12 mouse cellular contexts compared by ENCODE assay signal in genomic region chr9:45815525-45815924, GRCm38 (mm10). TPM values are rescaled to one million over a fixed set of nuclear protein-coding genes. Genes with fewer than 3 reads are reported as not detected.
A peak's percentile ranks its signal among the peaks of the same experiment; 100 is the strongest.
DNase-seq lines count a peak whose midpoint lies in the region; ATAC-seq and TF ChIP-seq lines count a peak whose summit lies in the region.
"Had no signal": no experiment of that assay in that cellular context is flagged by ENCODE, and none has a peak within 500 bp of the region (broad histone marks: within the 10 kb centered on the region; RNA-seq: fewer than 3 reads in every experiment).

No protein-coding gene starts in this region.

- 0 out of 2 replicates have a peak overlapping the region, but pooled peaks have one; percentile 47 for H3K27ac ChIP-seq in hindbrain, embryonic 14.5 days
- no peak overlapping the region for H3K27ac ChIP-seq in hindbrain, embryonic 10.5 days
- peak overlapping the region; percentile 70 for H3K27ac ChIP-seq in forebrain, embryonic 15.5 days (replicated peaks)
- peak overlapping the region; percentile 68 for H3K27ac ChIP-seq in intestine, postnatal 0 days (ENCODE audit: low read depth, low read length)
- H3K27ac ChIP-seq: gastrocnemius, adult 2 months; limb, embryonic 13.5 days; neural tube, embryonic 13.5 days had no signal

- H3K4me2 ChIP-seq in hindbrain, embryonic 14.5 days (replicated peaks): no peak overlapping the region
- H3K4me2 ChIP-seq in forebrain, embryonic 15.5 days (replicated peaks): no peak overlapping the region
- peak overlapping the region; percentile 35; the same call in 1 of the 2 replicates for H3K4me2 ChIP-seq in intestine, postnatal 0 days (replicated peaks; ENCODE audit: low read depth)
- H3K4me2 ChIP-seq: limb, embryonic 13.5 days; neural tube, embryonic 13.5 days had no signal

- H3K4me1 ChIP-seq in hindbrain, embryonic 14.5 days (replicated peaks; ENCODE audit: control insufficient read depth, insufficient read depth, low read length): no peaks in the 10 kb centered on the region
- H3K4me1 ChIP-seq in hindbrain, embryonic 10.5 days (replicated peaks): no peaks in the 10 kb centered on the region
- peaks cover 18% of the 10 kb centered on the region for H3K4me1 ChIP-seq in forebrain, embryonic 15.5 days
- H3K4me1 ChIP-seq in intestine, postnatal 0 days (replicated peaks; ENCODE audit: control insufficient read depth, insufficient read depth, low read length): no peaks in the 10 kb centered on the region; the same call in 1 of the 2 replicates
- H3K4me1 ChIP-seq: limb, embryonic 13.5 days had no signal

- intact Hi-C loops in gastrocnemius, postnatal 36 days (cut with DNase I): no loop called here

- H3K27me3 ChIP-seq in hindbrain, embryonic 14.5 days (ENCODE audit: control insufficient read depth, insufficient read depth, low read length): no peaks in the 10 kb centered on the region
- no peaks in the 10 kb centered on the region for H3K27me3 ChIP-seq in hindbrain, embryonic 10.5 days (ENCODE audit: insufficient read depth, poor library complexity, severe bottlenecking)
- H3K27me3 ChIP-seq in forebrain, embryonic 15.5 days: no peaks in the 10 kb centered on the region
- H3K27me3 ChIP-seq in intestine, postnatal 0 days (replicated peaks; ENCODE audit: control insufficient read depth, insufficient read depth, low read length): no peaks in the 10 kb centered on the region
- H3K27me3 ChIP-seq: limb, embryonic 13.5 days; neural tube, embryonic 13.5 days had no signal

- 92% methylated on average over 10 of the region's 10 CpGs for WGBS in hindbrain, embryonic 14.5 days
- 90% methylated on average over 10 of the region's 10 CpGs for WGBS in hindbrain, embryonic 10.5 days
- WGBS in forebrain, embryonic 15.5 days: 90% methylated on average over 10 of the region's 10 CpGs
- WGBS in intestine, postnatal 0 days: 51% methylated on average over 10 of the region's 10 CpGs

- H3K9ac ChIP-seq in hindbrain, embryonic 14.5 days: no peak overlapping the region
- H3K9ac ChIP-seq in forebrain, embryonic 15.5 days (replicated peaks): no peak overlapping the region
- H3K9ac ChIP-seq in intestine, postnatal 0 days (ENCODE audit: low read depth, low read length): no peak overlapping the region
- H3K9ac ChIP-seq: limb, embryonic 13.5 days; neural tube, embryonic 13.5 days had no signal

- no peak overlapping the region for H3K4me3 ChIP-seq in hindbrain, embryonic 14.5 days (replicated peaks; ENCODE audit: low read length)
- H3K4me3 ChIP-seq in hindbrain, embryonic 10.5 days: no peak overlapping the region
- no peak overlapping the region for H3K4me3 ChIP-seq in forebrain, embryonic 15.5 days
- H3K4me3 ChIP-seq in intestine, postnatal 0 days (ENCODE audit: low read depth, low read length): no peak overlapping the region
- H3K4me3 ChIP-seq: gastrocnemius, adult 2 months; limb, embryonic 13.5 days; neural tube, embryonic 13.5 days had no signal

- ATAC-seq in hindbrain, embryonic 14.5 days (ENCODE audit: low FRiP score): no peak
- ATAC-seq in forebrain, embryonic 15.5 days (replicated peaks): no peak; the same call in 1 of the 2 replicates
- ATAC-seq in intestine, postnatal 0 days: peak; percentile 78
- ATAC-seq in megakaryocyte-erythroid progenitor cell, adult 5-6 weeks (replicated peaks; ENCODE audit: low FRiP score, low TSS enrichment, poor library complexity, severe bottlenecking): 0 out of 2 replicates have a peak, but pooled peaks have one; percentile 22

- H3K9me3 ChIP-seq in hindbrain, embryonic 14.5 days (ENCODE audit: control insufficient read depth, low read length): no peaks in the 10 kb centered on the region
- H3K9me3 ChIP-seq in hindbrain, embryonic 10.5 days: no peaks in the 10 kb centered on the region
- H3K9me3 ChIP-seq in forebrain, embryonic 15.5 days: no peaks in the 10 kb centered on the region
- no peaks in the 10 kb centered on the region for H3K9me3 ChIP-seq in intestine, postnatal 0 days (ENCODE audit: control insufficient read depth)
- H3K9me3 ChIP-seq: limb, embryonic 13.5 days; neural tube, embryonic 13.5 days had no signal

- 0 out of 2 replicates have a peak, but pooled peaks cover 6% of the 10 kb centered on the region for H3K36me3 ChIP-seq in hindbrain, embryonic 14.5 days (replicated peaks; ENCODE audit: control insufficient read depth, insufficient read depth)
- H3K36me3 ChIP-seq in hindbrain, embryonic 10.5 days: peaks cover 48% of the 10 kb centered on the region
- peaks cover 11% of the 10 kb centered on the region; the same call in 1 of the 2 replicates for H3K36me3 ChIP-seq in forebrain, embryonic 15.5 days
- H3K36me3 ChIP-seq in intestine, postnatal 0 days (ENCODE audit: control insufficient read depth, insufficient read depth): peaks cover 5% of the 10 kb centered on the region; the same call in 1 of the 2 replicates

- TF ChIP-seq CTCF in intestine, postnatal 0 days (IDR thresholded peaks at IDR 0.05; ENCODE audit: low read depth): no peak

- no peak for DNase-seq in hindbrain, embryonic 14.5 days (ENCODE audit: low spot score)
- no peak for DNase-seq in hindbrain, embryonic 10.5 days (ENCODE audit: low spot score)
- DNase-seq in spleen, postnatal 4 days (ENCODE audit: low spot score in 2 of 2): no peak
- DNase-seq in urinary bladder, postnatal 25 days (ENCODE audit: low spot score): no peak
- no peak for DNase-seq in gastrocnemius, postnatal 36 days
- DNase-seq: gastrocnemius, adult 2 months; thymus, postnatal 4 days had no signal

RNA-seq across cellular contexts. Expression of gene Cep164, which starts 13.0 kb away (rescaled TPM):
- 8.9 and 11.5 TPM in 2 replicates for polyA plus RNA-seq in hindbrain, embryonic 14.5 days (2014; fragmentation: Nextera tagmentation; extraction: Ambion mirVana)
- 16.0 and 20.9 TPM in 2 replicates for polyA plus RNA-seq in hindbrain, embryonic 10.5 days (2016; fragmentation: Nextera tagmentation; extraction: Ambion mirVana)
- 14.5 and 18.2 TPM in 2 replicates for polyA plus RNA-seq in forebrain, embryonic 15.5 days (2015; fragmentation: Nextera tagmentation; extraction: Ambion mirVana)
- 12.4 and 15.5 TPM in 2 replicates for polyA plus RNA-seq in intestine, postnatal 0 days (2015; fragmentation: Nextera tagmentation; extraction: Ambion mirVana)
- total RNA-seq in megakaryocyte-erythroid progenitor cell, adult 5-6 weeks (2014; fragmentation: Nextera tagmentation): 15.8 and 30.3 TPM in 2 replicates
- total RNA-seq in megakaryocyte-erythroid progenitor cell, adult 5-6 weeks (2017): 10.6 and 11.1 TPM in 2 replicates
- total RNA-seq in gastrocnemius, postnatal 36 days (2021): 1 to 10 TPM; 2.1 to 3.8 TPM

RNA-seq across cellular contexts. Expression of gene Bace1, which starts 22.9 kb away (rescaled TPM):
- 46.0 and 50.3 TPM in 2 replicates for polyA plus RNA-seq in hindbrain, embryonic 14.5 days (2014; fragmentation: Nextera tagmentation; extraction: Ambion mirVana)
- polyA plus RNA-seq in hindbrain, embryonic 10.5 days (2016; fragmentation: Nextera tagmentation; extraction: Ambion mirVana): 24.0 and 29.6 TPM in 2 replicates
- polyA plus RNA-seq in forebrain, embryonic 15.5 days (2015; fragmentation: Nextera tagmentation; extraction: Ambion mirVana): 47.2 and 47.4 TPM in 2 replicates
- polyA plus RNA-seq in intestine, postnatal 0 days (2015; fragmentation: Nextera tagmentation; extraction: Ambion mirVana): 10.1 and 10.7 TPM in 2 replicates
- 1.7 and 5.8 TPM in 2 replicates for total RNA-seq in megakaryocyte-erythroid progenitor cell, adult 5-6 weeks (2014; fragmentation: Nextera tagmentation)
- 0.52 and 0.99 TPM in 2 replicates for total RNA-seq in megakaryocyte-erythroid progenitor cell, adult 5-6 weeks (2017)
- total RNA-seq in gastrocnemius, postnatal 36 days (2021): 10 to 100 TPM; 37.5 to 47.4 TPM

Comparison
In these comparisons a context has a peak if more than half of its experiments do, and no peak if none do; other contexts are left out.
1. ATAC-seq: peak in intestine, postnatal 0 days (single experiment) and megakaryocyte-erythroid progenitor cell, adult 5-6 weeks (single experiment); none in hindbrain, embryonic 14.5 days (single experiment) and forebrain, embryonic 15.5 days (single experiment).